Mouse (Mus musculus) liver, embryonic 14.5 days (tissue): ENCODE data around the gene Olfr619.

Experiments
- CTCF ChIP-seq: IDR thresholded peaks from 2 replicates; pipeline ENCODE4 v1.5.1; 2016; ENCODE audit warnings: antibody characterized with exemption, low read depth, control low read depth
- EP300 ChIP-seq: IDR thresholded peaks from 2 replicates; pipeline ENCODE4 v1.6.1; 2016; ENCODE audit warnings: antibody characterized with exemption, low read depth

DNA sequence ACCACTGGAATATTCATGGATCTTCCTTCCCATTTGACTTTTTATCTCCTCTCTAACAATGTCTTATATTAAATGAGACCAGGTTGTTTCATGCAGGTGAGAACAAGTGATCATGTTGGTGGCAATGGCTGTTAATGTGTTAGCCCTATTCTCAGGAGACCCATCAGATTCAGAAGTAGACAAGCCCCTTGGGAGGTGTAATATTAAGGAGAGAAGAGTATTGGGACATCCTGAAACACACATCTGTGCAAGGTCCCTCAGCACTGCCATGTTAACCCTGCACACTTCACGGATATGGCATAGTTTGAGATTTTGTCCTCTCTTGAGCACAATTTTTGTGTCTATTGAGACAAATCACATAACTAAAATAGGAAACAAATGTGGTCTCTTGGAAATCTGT, 42.2 kb downstream of the Olfr619 start, which contains the start of gene Olfr622:
- TF ChIP-seq CTCF (no peak), EP300 (no peak)
